Mouse (Mus musculus) cerebellum, adult 2 months (tissue): ENCODE results near the gene Nucb1. TPM values are rescaled to one million over a fixed set of nuclear protein-coding genes. Genes with fewer than 3 reads are reported as not detected.

Source experiments
- DNase-seq, 2 experiments: peaks; one replicate each; pipeline ENCODE4 v3.0.0; 2021
- H3K27ac ChIP-seq: fragments of 200-500 bp; 2 replicates; pipeline ENCODE4 v1.5.1; 2012; ENCODE audit warnings: low read length, control low read depth, inconsistent platforms; ENCODE audit not compliant: insufficient read depth
- H3K27me3 ChIP-seq: fragments of 200-500 bp; 2 replicates; pipeline ENCODE4 v1.6.1; 2012; ENCODE audit warnings: inconsistent platforms, mild to moderate bottlenecking, low read length, moderate library complexity; ENCODE audit not compliant: control insufficient read depth, insufficient read depth
- H3K4me1 ChIP-seq: fragments of 200-500 bp; 2 replicates; pipeline ENCODE4 v1.6.1; 2011; ENCODE audit warnings: low read length; ENCODE audit not compliant: control insufficient read depth, insufficient read depth
- H3K4me3 ChIP-seq: fragments of 200-500 bp; replicated peaks from 2 replicates; pipeline ENCODE3; 2011; ENCODE audit warnings: mild to moderate bottlenecking, low read depth, low read length, control low read depth; ENCODE audit not compliant: insufficient read depth
- CTCF ChIP-seq: fragments of 200-500 bp; IDR thresholded peaks from 2 replicates; pipeline ENCODE4 v1.5.1; 2011; ENCODE audit warnings: low read depth, mild to moderate bottlenecking, control low read depth, low read length, moderate library complexity, borderline replicate concordance; ENCODE audit not compliant: insufficient read depth
- POLR2A ChIP-seq: fragments of 200-500 bp; IDR thresholded peaks from 2 replicates; pipeline ENCODE4 v1.6.1; 2011; ENCODE audit warnings: low read length, control low read depth, borderline replicate concordance; ENCODE audit not compliant: insufficient read depth
- WGBS: fragments of 180-500 bp; shearing (Covaris S2); methylation state at CpG from one replicate; pipeline ENCODE4 v1.1.7; 2018; 5-methylcytosine and 5-hydroxymethylcytosine counted together
- polyA plus RNA-seq: library from polyadenylated mRNA; depleted of rRNA; stranded (reverse); fragments of >200 nt; gene quantifications from 2 replicates; pipeline ENCODE4 v1.2.3, GENCODE M21; 2012

Gene Nucb1
- polyA plus RNA-seq, 1 experiment: 136 TPM

- Histone ChIP-seq H3K4me3 (no peak overlapping the region), H3K27me3 (no peaks in the 10 kb centered on the region), H3K27ac (no peak overlapping the region), H3K4me1 (no peaks in the 10 kb centered on the region)
- TF ChIP-seq POLR2A (no peak), CTCF (no peak)
- no peak for DNase-seq
- 85% methylated on average over 16 of the region's 16 CpGs for WGBS
Observed at GRCm38 (mm10) chr7:45549641-45550436, 39.6 kb upstream of the Nucb1 start.

- Histone ChIP-seq H3K4me3 (no peak overlapping the region), H3K4me1 (no peaks in the 10 kb centered on the region), H3K27me3 (no peaks in the 10 kb centered on the region), H3K27ac (no peak overlapping the region)
- WGBS: 98% methylated on average over 1 of the region's 1 CpGs
- no peak for TF ChIP-seq CTCF
- DNase-seq: no peak
Observed at GRCm38 (mm10) chr7:45544525-45544924, 34.3 kb upstream of the Nucb1 start.

GRCm38 (mm10) chr7:45540213-45540612, 30.0 kb upstream of the Nucb1 start:
- H3K27me3 ChIP-seq: no peaks in the 10 kb centered on the region
- no peak overlapping the region for H3K27ac ChIP-seq
- DNase-seq: no peak
- no peak overlapping the region for H3K4me3 ChIP-seq
- TF ChIP-seq POLR2A (no peak), CTCF (no peak)
- WGBS: 61% methylated on average over 2 of the region's 2 CpGs
- 0 out of 2 replicates have a peak, but pooled peaks cover 5% of the 10 kb centered on the region for H3K4me1 ChIP-seq

- DNase-seq: no peak
- no peak overlapping the region for H3K27ac ChIP-seq
- H3K4me3 ChIP-seq: no peak overlapping the region
- H3K27me3 ChIP-seq: no peaks in the 10 kb centered on the region
- TF ChIP-seq CTCF (no peak), POLR2A (no peak)
- H3K4me1 ChIP-seq: 0 out of 2 replicates have a peak, but pooled peaks cover 5% of the 10 kb centered on the region
- 71% methylated on average over 3 of the region's 3 CpGs for WGBS
Observed at GRCm38 (mm10) chr7:45539095-45539494, 28.9 kb upstream of the Nucb1 start.

GRCm38 (mm10) chr7:45538163-45539041, 28.2 kb upstream of the Nucb1 start:
- H3K4me3 ChIP-seq: peak overlapping the region; percentile 75
- under 1% methylated on average over 29 of the region's 29 CpGs for WGBS

GRCm38 (mm10) chr7:45537602-45538001, 27.4 kb upstream of the Nucb1 start:
- Histone ChIP-seq H3K27me3 (no peaks in the 10 kb centered on the region), H3K4me1 (0 out of 2 replicates have a peak, but pooled peaks cover 5% of the 10 kb centered on the region), H3K27ac (no peak overlapping the region), H3K4me3 (peak overlapping the region; percentile 75)
- WGBS: 81% methylated on average over 10 of the region's 10 CpGs
- DNase-seq: no peak
- TF ChIP-seq POLR2A: no peak
- TF ChIP-seq CTCF: no peak

More at GRCm38 (mm10) chr7:45538163-45539041, 28.2 kb upstream of the Nucb1 start:
- TF ChIP-seq POLR2A: peak; percentile 39; the same call in 1 of the 2 replicates
- no peak for TF ChIP-seq CTCF
- peak; percentile 76 to 84 for DNase-seq
- Histone ChIP-seq H3K27ac (peak overlapping the region; percentile 8; the same call in 1 of the 2 replicates), H3K27me3 (no peaks in the 10 kb centered on the region), H3K4me1 (0 out of 2 replicates have a peak, but pooled peaks cover 5% of the 10 kb centered on the region)

DNA sequence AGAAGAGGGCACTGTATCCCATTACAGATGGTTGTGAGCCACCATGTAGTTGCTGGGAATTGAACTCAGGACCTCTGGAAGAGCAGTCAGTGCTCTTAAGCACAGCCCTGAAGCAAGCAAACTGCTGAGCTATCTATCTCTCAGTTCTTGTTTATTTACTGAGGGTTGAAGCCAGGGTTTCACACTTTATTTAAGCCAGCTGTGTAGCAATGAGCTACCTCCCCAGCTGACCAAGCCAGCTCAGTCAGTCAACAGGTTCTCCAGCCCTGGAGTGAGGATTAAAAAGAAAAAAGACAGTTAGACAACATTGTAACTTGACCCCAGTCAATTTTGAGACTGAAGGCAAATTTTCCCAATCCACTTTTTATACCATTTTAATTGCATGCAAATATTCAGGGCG, 25.5 kb upstream of the Nucb1 start:
- H3K4me1 ChIP-seq: 0 out of 2 replicates have a peak, but pooled peaks cover 5% of the 10 kb centered on the region
- no peaks in the 10 kb centered on the region for H3K27me3 ChIP-seq
- no peak for TF ChIP-seq POLR2A
- TF ChIP-seq CTCF: no peak
- WGBS: 85% methylated on average over 1 of the region's 1 CpGs
- no peak overlapping the region for H3K4me3 ChIP-seq
- no peak overlapping the region for H3K27ac ChIP-seq
- no peak for DNase-seq
